Mouse (Mus musculus) cerebellum, adult 2 months (tissue): ENCODE measurements at regions not wholly inside any gene's neighbourhood (a gene's known extent, or its start where the extent isn't known, plus 50 kb on each side); places are given as distances from the start of the nearest gene placed in this dataset.

Experiments used
- CTCF ChIP-seq: fragments of 200-500 bp; IDR thresholded peaks from 2 replicates; pipeline ENCODE4 v1.5.1; 2011; ENCODE audit warnings: low read depth, mild to moderate bottlenecking, control low read depth, low read length, moderate library complexity, borderline replicate concordance; ENCODE audit not compliant: insufficient read depth
- POLR2A ChIP-seq: fragments of 200-500 bp; IDR thresholded peaks from 2 replicates; pipeline ENCODE4 v1.6.1; 2011; ENCODE audit warnings: low read length, control low read depth, borderline replicate concordance; ENCODE audit not compliant: insufficient read depth

- TF ChIP-seq CTCF = no peak
- TF ChIP-seq POLR2A = no peak
Observed at GRCm38 (mm10) chr9:92704752-92705151, 162.7 kb downstream of the Plod2 start.
